Mouse (Mus musculus): ENCODE data around the gene Lmbr1l.
"Not testable (repeated sequence)": the region's sequence is repeated elsewhere in the genome, so short reads cannot be mapped to it uniquely, and the experiment has no call there.

Lmbr1l gene

DNA sequence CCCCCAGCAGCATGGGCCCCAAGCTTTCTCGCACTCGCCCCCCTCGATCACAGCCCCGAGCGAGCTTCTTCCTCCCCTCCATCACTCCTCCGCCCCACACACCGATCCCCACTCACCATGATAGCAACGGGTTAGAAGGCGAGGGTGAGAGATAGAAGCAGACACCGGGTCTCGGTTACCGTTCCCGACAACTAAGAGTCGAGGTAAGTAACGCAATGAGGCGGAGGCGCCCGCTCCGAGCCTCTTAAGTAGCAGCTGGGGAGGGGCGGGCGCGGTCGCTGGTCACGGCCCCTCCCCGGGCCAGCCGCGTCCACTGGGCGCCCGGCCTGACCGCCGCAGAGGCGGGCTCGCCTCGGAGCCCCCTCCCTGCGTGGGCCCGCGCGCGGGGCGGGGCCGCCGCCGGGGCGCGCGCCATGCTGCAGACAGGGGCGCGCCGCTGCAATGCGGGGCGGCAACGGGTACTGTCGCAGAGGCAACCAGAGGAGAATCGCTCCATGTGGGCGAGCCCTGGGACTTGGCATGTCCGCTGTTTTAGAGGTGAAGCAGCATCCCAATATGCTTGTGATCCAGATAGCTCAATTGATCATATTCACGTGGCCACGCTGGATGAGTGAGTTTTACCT, 16.3 kb upstream of the Lmbr1l start, which contains the start of gene Tuba1b:
Gene Tuba1b, minus strand, starts transcription at position 349 of the 623 bp plus-strand sequence.
- peak; percentile 81 to 90 for DNase-seq (ENCODE audit: low spot score in 2 of 2)

DNA sequence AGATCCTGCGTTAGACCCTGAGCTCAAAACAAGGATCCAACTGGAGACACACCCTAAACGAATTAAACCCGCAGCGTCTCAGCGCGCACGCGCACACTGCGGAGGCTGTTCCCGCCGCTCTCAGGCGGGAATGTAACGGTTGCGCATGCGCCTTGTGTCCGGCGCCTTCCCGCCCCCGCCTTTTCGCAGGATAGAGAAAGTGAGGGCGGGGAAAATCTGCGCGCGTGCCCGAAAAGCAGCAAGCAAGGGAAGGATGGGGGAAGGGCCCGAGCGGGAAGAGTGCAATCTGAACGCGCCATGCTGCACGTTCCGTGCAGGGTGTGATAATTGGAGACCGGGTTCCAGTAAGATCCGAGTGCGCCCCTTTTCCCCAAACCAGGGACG, 15.8 kb upstream of the Lmbr1l start:
- peak; percentile 83 to 96 for DNase-seq (ENCODE audit: low spot score in 2 of 2)

DNA sequence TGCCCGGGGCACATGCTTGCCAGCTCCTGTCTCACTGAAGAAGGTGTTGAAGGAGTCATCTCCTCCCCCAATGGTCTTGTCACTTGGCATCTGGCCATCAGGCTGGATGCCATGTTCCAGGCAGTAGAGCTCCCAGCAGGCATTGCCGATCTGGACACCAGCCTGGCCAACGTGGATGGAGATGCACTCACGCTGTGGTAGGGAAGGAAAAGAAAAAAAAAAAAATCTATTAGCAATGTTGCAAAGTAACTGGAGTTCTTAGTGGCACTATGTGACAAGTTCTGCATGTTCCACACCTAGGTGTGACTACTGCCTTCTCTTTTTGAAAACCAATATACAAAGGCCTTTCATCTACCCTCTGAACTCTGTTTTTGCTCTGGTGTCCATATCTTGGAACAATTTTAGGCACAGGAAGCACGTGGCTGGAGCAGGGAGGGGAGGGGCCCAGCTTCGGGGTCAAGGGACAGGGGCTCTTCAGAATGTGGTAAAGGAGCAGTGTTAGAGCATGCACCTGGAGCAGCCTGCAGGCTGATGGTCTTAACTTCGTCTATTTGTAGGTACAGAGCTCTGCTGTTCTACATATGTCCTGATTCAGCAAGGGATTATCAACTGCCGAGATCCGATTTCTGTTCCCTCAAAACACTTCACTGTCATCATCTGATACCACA, 15.1 kb upstream of the Lmbr1l start:
- DNase-seq (ENCODE audit: low spot score in 2 of 2), result not testable (repeated sequence)

DNA sequence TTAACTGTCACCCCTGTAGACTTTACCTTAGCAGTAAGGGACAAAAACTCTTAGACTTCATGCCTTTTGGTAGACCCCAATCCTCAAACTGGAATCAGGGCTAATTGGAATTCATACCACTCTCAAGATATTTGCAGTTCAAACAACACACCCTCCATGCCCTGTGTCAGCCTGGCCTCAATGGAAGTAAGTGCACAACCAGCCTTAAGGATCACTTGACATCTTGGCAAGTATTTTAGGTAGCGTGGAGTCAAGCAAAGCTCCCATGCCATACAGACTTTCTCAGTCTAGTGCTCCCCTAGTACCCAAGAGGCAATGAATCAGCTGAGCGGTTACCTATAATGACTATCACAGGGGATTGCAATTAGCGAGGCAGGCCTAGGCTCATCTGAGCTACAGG, 13.0 kb upstream of the Lmbr1l start:
- DNase-seq (ENCODE audit: low spot score in 2 of 2), result no peak

DNA sequence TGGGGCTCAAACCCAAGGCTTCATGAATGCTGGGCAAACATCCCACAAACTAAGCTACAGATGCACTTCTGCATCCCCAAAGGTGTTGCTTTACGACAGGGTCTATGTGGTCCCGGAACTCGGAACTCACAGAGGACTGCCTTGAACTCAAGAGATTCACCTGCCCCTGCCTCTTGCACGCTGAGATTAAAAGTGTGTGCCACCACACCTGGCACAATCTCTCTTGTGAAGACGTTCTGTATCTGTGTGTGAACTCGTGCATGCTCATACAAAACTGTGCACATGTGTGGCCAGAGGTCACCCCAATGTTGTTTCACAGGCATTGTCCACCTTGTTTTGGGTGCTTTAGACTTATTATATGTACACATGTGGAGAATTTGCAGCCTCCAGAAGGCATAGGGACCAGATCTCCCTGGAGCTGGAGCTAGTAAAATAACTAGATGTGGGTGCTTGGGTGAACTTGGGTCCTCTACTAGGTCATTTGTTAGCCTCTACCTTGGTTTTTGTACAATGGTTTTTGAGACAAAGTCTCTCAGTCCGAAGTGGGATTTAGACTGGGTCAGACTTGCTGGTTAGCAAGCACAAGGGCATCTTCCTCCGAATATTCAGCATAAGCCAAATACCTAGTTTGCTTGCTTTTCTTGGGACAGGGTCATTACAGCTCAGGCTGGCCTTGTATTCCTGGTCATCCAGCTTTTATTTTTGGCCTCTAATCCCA, 12.1 kb upstream of the Lmbr1l start:
- no peak for DNase-seq (ENCODE audit: low spot score in 2 of 2)

DNA sequence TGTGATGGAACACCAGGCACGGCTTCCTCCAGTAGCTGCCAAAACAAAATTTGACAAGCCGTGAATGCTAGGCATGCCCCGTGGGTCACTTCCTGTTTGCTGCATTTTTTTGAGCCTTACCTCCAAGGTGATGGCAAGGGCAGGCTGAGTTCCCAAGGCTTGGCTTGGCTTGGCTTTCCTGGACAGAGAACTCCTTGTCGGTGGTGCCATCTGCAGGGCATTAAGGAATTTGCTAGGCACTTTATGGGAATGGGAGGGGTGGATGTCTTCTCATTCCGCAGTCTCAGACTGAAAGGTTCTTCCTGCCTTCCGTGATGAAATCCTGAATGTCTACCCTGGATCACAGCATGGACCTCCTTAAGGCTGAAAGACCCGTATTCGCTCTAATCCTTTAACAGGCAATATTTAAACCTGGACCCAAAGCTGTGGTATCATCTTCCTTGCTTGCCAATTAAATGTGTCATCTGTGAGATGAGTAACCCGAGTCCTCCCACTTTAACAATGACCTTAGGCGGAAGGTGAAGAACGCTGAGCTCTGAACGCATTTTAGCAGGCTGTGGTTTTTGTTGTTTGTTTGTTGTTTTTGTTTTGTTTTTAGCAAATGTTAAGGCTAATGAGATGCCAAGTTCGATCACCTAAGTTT, 10.7 kb upstream of the Lmbr1l start:
- peak; percentile 40 to 69 for DNase-seq (ENCODE audit: low spot score in 2 of 2)

DNA sequence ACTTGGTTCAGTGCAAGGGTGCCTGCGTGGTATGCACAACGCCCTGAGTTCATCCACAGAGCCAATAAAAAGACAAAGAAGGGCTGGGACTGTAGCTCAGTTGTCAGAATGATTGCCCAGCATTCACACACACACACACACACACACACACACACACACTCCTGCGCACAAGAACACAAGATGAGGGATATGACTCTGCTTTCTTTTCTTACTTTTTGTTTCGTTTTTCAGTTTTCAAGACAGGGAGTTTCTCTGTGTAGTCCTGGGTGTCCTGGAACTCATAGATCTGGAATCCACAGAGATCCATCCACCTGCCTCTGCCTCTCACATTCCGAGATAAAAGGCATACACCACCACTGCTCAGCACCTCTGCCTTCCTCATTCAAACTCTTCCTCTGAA, 9.5 kb upstream of the Lmbr1l start:
- DNase-seq (ENCODE audit: low spot score in 2 of 2), result no peak

DNA sequence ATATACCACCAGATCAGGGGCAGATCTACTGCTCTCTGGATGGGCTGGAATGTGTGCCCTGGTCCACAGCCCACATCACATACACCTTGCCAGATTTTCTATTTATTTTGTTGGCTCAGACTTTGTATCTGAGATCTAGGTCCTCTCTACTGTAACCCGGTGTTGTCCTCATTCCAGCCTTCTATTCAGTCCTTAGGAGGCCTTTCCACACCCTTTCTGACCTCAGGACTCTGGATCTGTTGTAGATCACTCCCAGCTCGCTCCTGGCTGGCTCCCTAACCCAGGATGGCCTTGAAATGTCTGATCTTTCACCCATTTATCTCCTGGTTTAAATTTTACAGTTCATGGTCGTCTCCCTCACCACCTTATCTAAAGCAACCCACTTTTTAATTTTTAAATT, 6.7 kb upstream of the Lmbr1l start:
- no peak for DNase-seq (ENCODE audit: low spot score in 2 of 2)

DNA sequence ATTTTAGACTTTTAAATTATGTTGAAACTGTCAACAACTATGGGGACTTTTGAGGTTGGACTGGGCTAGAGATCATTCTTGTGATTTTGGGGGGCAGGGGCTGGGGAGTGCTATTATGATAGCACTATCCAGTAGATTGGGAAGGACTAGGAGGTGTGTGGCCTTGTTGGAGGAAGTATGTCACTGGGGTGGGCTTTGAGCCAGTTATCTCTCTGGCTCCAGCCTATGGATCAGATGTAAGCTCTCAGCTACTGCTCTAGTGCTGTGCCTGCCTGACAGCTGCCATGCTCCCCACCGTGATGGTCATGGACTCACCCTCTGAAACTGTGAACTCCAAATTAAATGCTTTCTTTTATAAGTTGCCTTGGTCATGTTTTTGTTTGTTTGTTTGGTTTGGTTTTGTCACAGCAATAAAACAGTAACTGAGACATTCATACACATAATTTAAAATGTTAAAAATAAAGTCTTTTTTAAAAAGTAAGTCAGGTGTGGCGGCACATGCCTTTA, 5.1 kb upstream of the Lmbr1l start:
- DNase-seq (ENCODE audit: low spot score in 2 of 2), result no peak

DNA sequence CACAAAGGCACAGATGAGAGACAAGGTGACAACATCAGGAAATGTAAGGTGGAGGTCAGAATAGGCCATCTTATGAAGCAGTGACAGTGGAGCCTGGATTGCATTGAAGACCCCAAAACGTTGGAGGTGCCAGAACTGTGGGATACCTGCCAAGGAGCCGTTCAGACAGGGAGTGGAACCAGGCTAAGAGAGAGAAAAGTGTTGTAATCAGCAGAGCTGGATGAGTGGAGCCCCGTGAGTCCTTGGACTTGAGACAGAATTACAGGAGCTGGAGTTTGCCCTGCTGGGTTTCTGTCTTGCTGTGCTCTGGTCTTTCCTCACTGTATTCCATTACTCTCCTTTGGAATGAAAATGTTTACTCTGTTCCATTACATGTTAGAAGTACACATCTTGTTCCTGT, 4.5 kb upstream of the Lmbr1l start:
- no peak for DNase-seq (ENCODE audit: low spot score in 2 of 2)

DNA sequence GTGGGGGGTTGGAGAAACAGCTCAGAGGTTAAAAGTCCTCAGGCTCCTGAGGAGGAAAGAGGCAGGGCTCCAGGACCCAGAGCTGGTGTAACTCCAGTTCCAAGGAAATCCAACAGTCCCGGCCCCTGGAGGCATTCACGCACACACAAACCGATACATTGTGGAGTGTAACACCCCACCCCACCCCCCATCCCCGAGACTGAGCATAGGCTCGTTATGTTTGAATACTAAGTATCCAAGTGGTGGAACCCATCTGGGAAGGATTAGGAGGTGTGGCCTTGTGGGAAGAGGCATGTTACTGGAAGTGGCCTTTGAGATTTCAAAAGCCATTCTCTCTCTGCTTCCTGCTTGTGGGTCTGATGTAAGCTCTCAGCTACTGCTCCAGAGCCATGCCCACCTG, 3.5 kb upstream of the Lmbr1l start:
- DNase-seq (ENCODE audit: low spot score in 2 of 2), result no peak

DNA sequence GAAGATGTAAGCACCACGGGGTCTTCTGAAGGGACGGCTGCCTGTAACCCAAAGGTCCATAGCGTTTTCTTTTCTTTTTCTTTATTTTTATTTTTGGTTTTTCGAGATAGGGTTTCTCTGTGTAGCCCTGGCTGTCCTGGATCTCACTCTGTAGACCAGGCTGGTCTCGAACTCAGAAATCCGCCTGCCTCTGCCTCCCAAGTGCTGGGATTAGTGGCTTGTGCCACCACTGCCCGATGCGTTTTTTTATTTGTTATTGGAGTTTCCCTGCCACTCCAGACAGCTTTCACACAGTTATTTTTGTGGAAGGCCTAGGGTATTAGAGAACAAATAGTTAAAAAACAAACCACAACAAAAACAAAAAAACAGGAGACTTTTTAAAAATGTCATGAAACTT, 466 bp upstream of the Lmbr1l start:
- DNase-seq (ENCODE audit: low spot score in 2 of 2), result not testable (repeated sequence)

DNA sequence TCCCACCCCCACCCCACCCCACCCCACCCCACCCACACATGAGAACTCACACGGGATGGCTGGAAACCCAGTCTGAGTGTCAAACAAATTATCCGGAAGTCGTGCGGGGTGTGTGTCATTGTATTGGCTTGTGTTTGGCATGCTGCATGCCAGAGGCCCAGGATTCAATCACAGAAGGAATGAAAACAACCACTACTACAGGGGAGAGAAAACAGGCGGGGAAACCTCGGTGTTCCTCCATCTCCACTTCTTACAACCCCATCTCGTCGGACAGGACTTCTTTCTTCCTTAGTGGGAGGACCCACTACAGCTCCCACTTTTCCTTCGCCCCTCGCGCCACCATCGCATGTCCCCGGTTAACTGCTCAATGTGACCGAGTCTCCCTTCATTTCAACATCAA, 940 bp downstream of the Lmbr1l start:
- DNase-seq (ENCODE audit: low spot score in 2 of 2), result no peak

DNA sequence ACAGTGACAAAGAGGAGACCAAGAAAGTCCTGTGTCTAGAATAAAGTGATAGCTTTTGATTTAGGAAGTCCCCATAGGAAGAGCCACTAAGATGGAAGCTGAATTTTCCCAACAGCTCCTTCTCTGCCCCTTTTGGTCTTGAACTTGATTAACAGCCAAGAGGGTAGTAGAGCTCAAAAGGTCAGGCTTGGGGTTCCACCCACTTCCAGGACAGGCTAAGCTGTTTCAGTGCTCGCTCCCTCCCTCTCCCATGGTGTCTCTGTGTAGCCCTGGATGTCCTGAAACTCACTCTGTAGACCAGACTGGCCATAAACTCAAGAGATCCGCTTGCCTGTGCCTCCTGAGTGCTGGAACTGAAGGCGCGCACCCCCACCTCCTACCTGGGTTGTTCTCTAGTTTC, 2.0 kb downstream of the Lmbr1l start:
- no peak for DNase-seq (ENCODE audit: low spot score in 2 of 2)

DNA sequence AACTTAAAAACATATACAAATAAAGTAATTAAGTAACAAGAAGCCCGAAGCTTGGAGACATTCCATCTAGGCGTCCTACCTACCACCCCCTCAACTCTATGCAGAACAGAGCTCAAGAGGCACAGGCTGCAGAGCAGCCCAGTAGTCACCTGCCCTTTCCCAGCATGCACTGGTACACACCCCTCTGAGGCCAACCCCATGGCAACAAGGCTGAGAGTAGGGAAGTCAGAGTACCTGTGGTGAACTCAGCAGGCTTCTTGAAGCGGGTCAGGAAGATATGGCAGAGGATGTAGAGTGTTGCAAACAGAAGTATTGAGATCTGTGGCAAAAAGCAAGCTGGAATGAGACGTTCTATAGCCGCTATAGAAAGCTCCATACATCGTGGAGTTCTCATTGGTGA, 3.1 kb downstream of the Lmbr1l start:
- DNase-seq (ENCODE audit: low spot score in 2 of 2), result no peak

DNA sequence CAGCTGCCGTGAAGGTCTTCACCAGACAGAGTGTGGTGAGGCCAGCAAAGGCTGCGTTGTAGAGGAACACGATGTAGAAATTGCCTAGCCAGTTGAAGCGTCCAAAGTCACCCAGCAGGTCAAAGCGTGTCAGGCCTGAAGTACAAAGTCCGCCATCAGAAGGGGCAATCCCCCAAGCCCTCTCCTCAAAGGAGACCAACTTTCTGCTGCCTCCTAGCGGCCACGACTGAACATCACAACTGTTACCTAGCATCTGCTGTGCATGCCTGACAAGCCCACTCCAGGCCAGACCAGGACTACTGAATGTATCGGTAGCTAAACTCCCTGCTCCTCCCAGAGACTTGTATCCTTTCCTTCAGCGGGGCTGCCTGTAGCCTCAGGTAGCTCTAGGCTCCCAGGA, 13.3 kb downstream of the Lmbr1l start:
- no peak for DNase-seq (ENCODE audit: low spot score in 2 of 2)

DNA sequence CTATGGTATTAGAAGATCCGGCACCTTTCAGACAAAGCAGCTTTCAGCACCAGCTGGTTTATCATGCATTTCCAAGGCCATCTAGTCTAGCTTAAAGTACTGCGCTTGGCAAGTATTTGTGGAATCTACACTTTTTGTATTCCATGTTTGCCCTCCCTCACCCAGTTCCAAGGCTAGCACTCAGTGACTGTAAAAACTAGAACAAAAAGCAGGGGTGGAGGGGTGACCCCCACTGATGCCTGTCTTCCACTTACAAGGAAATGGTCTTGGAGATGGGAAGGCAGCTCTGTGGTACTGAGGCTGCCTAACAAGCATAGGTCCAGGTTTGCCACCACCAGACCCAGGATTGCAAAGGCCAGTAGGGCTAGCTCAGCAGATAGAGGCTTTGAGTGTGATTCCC, 15.4 kb downstream of the Lmbr1l start:
- DNase-seq (ENCODE audit: low spot score in 2 of 2), result no peak

DNA sequence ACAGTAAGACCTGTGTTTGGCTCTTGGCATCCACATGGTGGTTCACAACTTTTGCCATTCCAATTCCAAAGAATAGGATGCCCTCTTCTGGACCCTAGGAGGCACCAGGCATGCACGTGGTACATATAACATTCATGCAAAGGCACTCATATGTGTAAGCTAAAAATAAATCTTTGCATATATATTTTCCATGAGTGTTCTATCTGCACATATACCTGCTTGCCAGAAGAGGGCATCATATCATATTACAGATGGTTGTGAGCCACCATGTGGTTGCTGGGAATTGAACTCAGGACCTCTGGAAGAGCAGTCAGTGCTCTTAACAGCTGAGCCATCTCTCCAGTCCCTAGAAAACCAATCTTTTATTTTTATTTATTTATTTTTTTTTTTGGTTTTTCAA, 16.5 kb downstream of the Lmbr1l start:
- no peak for DNase-seq (ENCODE audit: low spot score in 2 of 2)

DNA sequence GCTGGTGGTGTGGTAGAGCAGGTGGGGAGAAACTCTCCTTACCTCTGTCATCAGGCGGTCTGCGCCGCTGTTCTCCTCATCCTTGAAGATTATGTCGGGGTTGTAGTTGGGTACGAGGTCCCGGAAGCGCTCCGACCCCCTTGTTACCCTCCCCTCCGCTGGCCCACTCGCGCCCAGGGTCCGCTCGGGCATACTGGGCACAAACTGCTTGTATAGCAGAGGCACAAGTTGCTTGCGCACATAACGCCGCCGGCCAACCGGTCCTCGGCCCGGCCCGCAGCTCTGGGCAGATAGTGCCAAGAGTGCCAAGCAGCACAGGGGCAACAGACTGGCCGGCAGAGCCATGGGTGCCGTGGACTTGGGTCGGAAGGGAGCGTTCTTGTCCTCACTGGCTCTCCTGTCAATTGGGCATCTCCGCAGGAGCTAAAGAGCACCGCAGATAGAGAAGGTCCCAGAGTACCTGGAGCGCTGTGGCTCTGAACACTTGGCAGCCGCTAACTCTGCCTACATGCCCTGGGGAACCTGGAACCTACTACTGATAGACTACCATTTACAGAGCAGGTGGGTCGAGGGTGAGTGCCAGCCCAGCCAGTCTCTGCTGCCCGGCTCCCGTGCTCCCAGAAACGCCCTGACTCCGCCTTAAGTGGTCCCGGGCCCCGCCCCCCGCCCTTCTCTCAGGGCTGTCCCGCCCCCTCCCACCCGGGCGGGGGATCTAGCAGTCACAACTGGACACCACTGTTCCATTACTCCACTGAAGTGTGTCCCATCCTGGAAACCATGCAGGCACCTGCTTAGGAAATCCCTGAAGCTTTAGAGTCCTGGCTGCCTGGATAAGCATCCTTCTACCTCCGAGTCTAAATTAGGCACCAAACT, 19.9 kb downstream of the Lmbr1l start, which contains the start of gene Dhh:
Gene Dhh, minus strand, starts transcription at position 613 of the 873 bp plus-strand sequence.
- no peak for DNase-seq (ENCODE audit: low spot score in 2 of 2)

DNA sequence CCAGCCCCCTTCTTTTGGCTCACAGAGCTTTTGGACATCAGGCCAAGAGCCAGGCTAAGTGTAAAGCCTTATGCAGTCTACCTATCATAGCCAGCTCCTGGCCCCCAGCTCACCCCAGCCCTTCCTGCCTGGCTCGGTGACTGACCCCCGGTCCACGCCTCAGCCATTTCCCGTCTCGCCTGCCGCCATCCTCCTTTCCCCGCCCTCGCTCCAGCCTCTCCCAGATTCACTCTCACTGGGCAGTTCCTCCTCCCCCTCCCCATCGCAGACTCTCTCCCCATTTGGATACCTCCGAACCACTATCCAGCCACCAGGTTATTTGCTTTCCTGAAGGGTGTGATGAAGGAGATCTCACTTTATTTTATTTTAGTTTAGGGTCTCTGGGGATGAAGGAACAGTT, 20.5 kb downstream of the Lmbr1l start:
- DNase-seq (ENCODE audit: low spot score in 2 of 2), result no peak
